Mouse (Mus musculus) spleen, postnatal 4 days (tissue): Measurements from ENCODE around the gene Krtap4-1.

Source experiments
- DNase-seq, 2 experiments: peaks; one replicate each; pipeline ENCODE4 v3.0.0; 2022; ENCODE audit warnings: low spot score in 2 of 2

The Krtap4-1 gene

DNA sequence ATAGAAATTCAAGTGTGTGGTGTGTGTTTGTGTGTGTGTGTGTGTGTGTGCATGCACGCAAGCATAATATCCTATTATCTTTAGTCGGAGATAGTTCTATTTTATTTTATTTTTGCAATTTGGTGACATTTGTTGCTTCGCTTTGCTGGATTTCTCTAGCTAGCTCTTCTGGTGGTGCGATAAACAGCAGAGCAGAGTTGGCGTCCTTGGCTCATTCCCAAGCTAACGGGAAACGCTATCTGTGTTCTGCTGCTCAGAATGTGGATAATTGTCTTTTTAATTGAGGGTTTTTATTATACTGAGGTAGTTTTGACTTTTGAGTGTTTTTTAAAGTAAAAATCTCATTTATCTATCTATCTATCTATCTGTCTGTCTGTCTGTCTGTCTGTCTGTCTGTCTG lies 42.9 kb downstream of the Krtap4-1 start:
- DNase-seq = no peak

DNA sequence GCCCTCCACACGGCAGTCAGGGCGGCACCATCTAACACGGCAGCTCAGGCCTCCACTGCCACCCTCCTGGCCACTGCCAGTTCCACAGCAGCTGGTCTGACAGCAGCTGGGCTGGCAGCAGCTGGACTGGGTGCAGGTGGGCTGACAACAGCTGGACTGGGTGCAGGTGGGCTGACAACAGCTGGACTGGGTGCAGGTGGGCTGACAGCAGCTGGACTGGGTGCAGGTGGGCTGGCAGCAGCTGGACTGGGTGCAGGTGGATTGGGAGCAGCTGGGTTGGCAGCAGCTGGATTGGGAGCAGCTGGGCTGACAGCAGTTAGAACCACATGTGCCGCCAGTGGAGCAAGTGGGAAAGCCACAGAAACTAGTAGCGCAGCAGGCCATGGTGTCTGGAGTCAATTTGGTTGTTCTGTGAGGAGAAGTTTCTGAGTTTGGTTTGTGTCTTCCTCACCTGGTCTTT lies 44.8 kb downstream of the Krtap4-1 start, which contains the start of gene Krtap1-4:
TSS of gene Krtap1-4 (minus strand) at position 410 of the 460 bp plus-strand sequence.
- DNase-seq = no peak

GRCm38 (mm10) chr11:99581564-99581963 lies 46.5 kb downstream of the Krtap4-1 start:
- DNase-seq = no peak

GRCm38 (mm10) chr11:99581051-99581450 lies 47.0 kb downstream of the Krtap4-1 start:
- DNase-seq = no peak

GRCm38 (mm10) chr11:99580636-99581035 lies 47.4 kb downstream of the Krtap4-1 start, which contains the start of gene Krtap1-5:
Gene Krtap1-5, minus strand, starts transcription at chr11:99581016.
- DNase-seq = no peak
